Mouse (Mus musculus): ENCODE data around the gene Kcnab1. TPM values are rescaled to one million over a fixed set of nuclear protein-coding genes. Genes with fewer than 3 reads are reported as not detected.

Gene Kcnab1
- polyA plus RNA-seq, 1 experiment = 1.1 TPM

DNA sequence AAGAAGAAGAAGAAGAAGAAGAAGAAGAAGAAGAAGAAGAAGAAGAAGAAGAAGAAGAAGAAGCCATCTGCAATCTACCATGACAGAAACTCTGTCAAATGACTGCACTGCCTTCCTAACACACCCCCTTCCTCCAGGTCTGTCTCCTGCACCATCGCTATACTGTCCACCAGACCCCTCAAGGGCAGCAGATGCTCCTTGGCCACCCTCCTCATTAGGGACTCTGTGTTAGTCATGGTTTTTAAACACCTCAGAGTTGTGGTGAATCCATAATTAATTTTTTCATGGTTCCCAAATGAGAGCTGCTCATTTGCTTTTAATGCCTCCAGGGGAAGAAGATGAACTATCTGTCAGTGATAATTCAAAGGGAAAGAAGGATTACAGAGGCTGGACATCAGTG, 121.8 kb downstream of the Kcnab1 start:
- Histone ChIP-seq H3K4me3 (replicated peaks; ENCODE audit: extremely low read depth, low read depth, low read length) (no peak overlapping the region), H3K4me1 (ENCODE audit: control insufficient read depth, insufficient read depth, low read length) (no peaks in the 10 kb centered on the region)
- 83% methylated on average over 1 of the region's 1 CpGs for WGBS
- TF ChIP-seq CTCF (IDR thresholded peaks at IDR 0.05; ENCODE audit: insufficient read depth, low read length) (no peak), POLR2A (IDR thresholded peaks at IDR 0.05; ENCODE audit: borderline replicate concordance, extremely low read depth, low read depth, low read length) (no peak)
- no peak for DNase-seq

- TF ChIP-seq CTCF (IDR thresholded peaks at IDR 0.05; ENCODE audit: insufficient read depth, low read length) (no peak), POLR2A (IDR thresholded peaks at IDR 0.05; ENCODE audit: borderline replicate concordance, extremely low read depth, low read depth, low read length) (no peak)
- no peaks in the 10 kb centered on the region for H3K4me1 ChIP-seq (ENCODE audit: control insufficient read depth, insufficient read depth, low read length)
- H3K4me3 ChIP-seq (replicated peaks; ENCODE audit: extremely low read depth, low read depth, low read length) = no peak overlapping the region
- WGBS = 78% methylated on average over 11 of the region's 11 CpGs
- DNase-seq = no peak
These were observed 122.4 kb downstream of the Kcnab1 start for GRCm38 (mm10) chr3:65231419-65232090.

DNA sequence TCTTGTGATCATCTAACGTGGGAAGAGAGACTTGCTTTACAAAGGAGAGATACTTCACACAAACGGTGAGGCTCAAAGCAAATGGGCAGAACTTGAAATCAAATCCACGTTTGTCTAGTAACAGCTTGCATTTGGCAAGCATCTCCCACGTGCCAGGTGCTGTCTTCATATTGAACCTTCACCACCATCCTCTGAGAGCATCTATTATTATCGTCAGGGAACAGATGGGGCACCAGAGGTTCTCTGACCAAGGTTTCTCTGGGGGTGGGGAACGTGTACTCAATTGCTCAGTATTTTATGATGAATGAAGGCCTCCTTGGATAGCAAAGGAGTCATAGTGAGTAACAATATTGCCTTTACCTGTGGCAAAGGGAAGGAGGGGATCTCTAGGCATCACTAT, 139.8 kb downstream of the Kcnab1 start:
- WGBS = 60% methylated on average over 6 of the region's 6 CpGs
- Histone ChIP-seq H3K4me3 (replicated peaks; ENCODE audit: extremely low read depth, low read depth, low read length) (no peak overlapping the region), H3K4me1 (ENCODE audit: control insufficient read depth, insufficient read depth, low read length) (no peaks in the 10 kb centered on the region)
- TF ChIP-seq POLR2A (IDR thresholded peaks at IDR 0.05; ENCODE audit: borderline replicate concordance, extremely low read depth, low read depth, low read length) = no peak
- no peak for TF ChIP-seq CTCF (IDR thresholded peaks at IDR 0.05; ENCODE audit: insufficient read depth, low read length)
- no peak for DNase-seq

DNA sequence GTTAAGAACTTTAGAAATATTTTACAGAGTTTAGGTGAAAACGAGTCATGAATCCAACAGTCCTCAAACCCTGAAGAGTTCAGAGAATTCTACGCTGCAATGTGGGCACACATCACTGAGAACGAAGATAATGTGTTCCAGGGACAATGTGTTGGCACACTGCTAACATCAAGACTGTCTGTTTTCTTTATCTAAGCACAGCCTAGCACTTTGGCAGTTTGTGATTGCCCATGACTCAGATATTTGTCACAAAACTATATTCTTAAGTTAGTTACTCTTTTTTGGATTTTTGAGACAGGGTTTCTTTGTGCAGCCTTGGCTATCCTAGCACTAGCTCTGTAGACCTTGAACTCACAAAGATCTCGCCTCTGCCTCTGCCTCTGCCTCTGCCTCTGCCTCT, 151.3 kb downstream of the Kcnab1 start:
- Histone ChIP-seq H3K4me3 (replicated peaks; ENCODE audit: extremely low read depth, low read depth, low read length) (no peak overlapping the region), H3K4me1 (ENCODE audit: control insufficient read depth, insufficient read depth, low read length) (no peaks in the 10 kb centered on the region)
- TF ChIP-seq POLR2A (IDR thresholded peaks at IDR 0.05; ENCODE audit: borderline replicate concordance, extremely low read depth, low read depth, low read length) = no peak
- no peak for TF ChIP-seq CTCF (IDR thresholded peaks at IDR 0.05; ENCODE audit: insufficient read depth, low read length)
- WGBS = 80% methylated on average over 4 of the region's 4 CpGs
- DNase-seq = no peak

DNA sequence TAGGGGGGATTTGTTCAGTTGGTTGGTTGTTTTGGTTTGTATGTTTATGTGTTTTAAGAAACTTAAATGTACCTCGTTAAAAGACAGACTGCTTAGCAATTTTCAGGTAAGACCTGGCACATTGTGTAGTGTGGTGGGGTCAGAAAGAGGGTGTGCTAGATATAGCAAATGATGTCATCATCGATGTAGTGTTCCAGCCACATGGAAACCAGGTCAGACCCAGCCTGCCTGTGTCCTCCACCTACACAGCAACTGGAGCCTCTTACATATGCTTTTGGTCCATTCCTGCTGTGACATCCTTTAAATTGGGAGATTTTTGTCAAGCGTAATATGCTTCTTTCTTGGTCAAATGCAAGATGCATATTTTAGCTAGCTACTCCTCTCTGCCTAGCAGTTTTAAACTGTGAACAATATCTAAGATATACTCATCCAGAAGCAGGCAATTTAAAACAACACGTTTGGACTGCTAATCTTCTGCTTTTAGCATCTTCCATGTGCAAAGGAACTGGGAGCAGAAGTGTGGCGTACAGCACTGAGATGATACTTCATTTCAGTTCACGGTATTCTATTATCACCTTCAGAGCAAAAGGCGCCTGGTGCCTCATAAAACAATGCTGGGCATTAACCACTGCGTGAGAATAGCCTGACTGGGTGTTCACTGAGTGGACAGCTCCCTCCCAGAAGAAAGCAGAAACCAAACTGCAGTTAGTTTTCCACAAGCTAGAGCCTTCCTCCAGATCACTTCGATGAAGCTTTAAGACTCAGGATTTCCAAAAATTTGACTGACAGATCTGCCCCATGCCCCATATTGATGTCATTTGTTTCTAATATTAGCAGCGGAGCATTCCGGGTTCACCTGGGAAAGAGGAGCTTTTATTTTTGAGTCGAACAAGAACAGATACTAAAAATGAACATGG, 153.6 kb downstream of the Kcnab1 start:
- H3K4me3 ChIP-seq (replicated peaks; ENCODE audit: extremely low read depth, low read depth, low read length) = no peak overlapping the region
- WGBS = 77% methylated on average over 12 of the region's 12 CpGs
- TF ChIP-seq CTCF (IDR thresholded peaks at IDR 0.05; ENCODE audit: insufficient read depth, low read length) (no peak), POLR2A (IDR thresholded peaks at IDR 0.05; ENCODE audit: borderline replicate concordance, extremely low read depth, low read depth, low read length) (no peak)
- DNase-seq = no peak
- no peaks in the 10 kb centered on the region for H3K4me1 ChIP-seq (ENCODE audit: control insufficient read depth, insufficient read depth, low read length)

DNA sequence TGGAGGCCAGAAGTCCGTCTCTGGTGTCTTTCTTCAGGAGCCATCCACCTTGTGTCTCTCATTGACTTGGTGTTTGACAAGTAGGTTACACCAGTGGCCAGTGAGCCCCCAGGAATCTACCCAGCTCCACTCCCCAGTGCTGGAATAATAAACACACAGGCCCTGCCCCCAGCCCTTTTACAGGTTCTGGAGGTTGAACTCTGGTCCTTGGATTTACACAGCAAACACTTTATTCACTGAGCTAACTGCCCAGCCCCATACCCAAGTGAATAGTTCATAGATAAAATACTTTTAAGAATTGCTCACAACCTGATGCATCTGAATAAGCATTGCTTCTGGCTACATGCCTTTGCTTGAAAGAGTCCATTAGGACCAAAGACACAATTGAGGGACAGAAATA, 164.1 kb downstream of the Kcnab1 start:
- 67% methylated on average over 1 of the region's 1 CpGs for WGBS
- TF ChIP-seq POLR2A (IDR thresholded peaks at IDR 0.05; ENCODE audit: borderline replicate concordance, extremely low read depth, low read depth, low read length) = no peak
- TF ChIP-seq CTCF (IDR thresholded peaks at IDR 0.05; ENCODE audit: insufficient read depth, low read length) = no peak
- DNase-seq = no peak
- Histone ChIP-seq H3K4me1 (ENCODE audit: control insufficient read depth, insufficient read depth, low read length) (no peaks in the 10 kb centered on the region), H3K4me3 (replicated peaks; ENCODE audit: extremely low read depth, low read depth, low read length) (no peak overlapping the region)

- no peak for TF ChIP-seq POLR2A (IDR thresholded peaks at IDR 0.05; ENCODE audit: borderline replicate concordance, extremely low read depth, low read depth, low read length)
- no peak for TF ChIP-seq CTCF (IDR thresholded peaks at IDR 0.05; ENCODE audit: insufficient read depth, low read length)
- WGBS = 80% methylated on average over 10 of the region's 10 CpGs
These were observed 168.6 kb downstream of the Kcnab1 start for GRCm38 (mm10) chr3:65277777-65278176.

GRCm38 (mm10) chr3:65283366-65283765, 174.2 kb downstream of the Kcnab1 start:
- Histone ChIP-seq H3K4me3 (replicated peaks; ENCODE audit: extremely low read depth, low read depth, low read length) (no peak overlapping the region), H3K4me1 (ENCODE audit: control insufficient read depth, insufficient read depth, low read length) (no peaks in the 10 kb centered on the region)
- 84% methylated on average over 2 of the region's 2 CpGs for WGBS
- TF ChIP-seq CTCF (IDR thresholded peaks at IDR 0.05; ENCODE audit: insufficient read depth, low read length) = no peak
- TF ChIP-seq POLR2A (IDR thresholded peaks at IDR 0.05; ENCODE audit: borderline replicate concordance, extremely low read depth, low read depth, low read length) = no peak
- DNase-seq = no peak

More at GRCm38 (mm10) chr3:65277777-65278176, 168.6 kb downstream of the Kcnab1 start:
- DNase-seq = no peak
- H3K4me1 ChIP-seq (ENCODE audit: control insufficient read depth, insufficient read depth, low read length) = no peaks in the 10 kb centered on the region
- H3K4me3 ChIP-seq (replicated peaks; ENCODE audit: extremely low read depth, low read depth, low read length) = no peak overlapping the region

DNA sequence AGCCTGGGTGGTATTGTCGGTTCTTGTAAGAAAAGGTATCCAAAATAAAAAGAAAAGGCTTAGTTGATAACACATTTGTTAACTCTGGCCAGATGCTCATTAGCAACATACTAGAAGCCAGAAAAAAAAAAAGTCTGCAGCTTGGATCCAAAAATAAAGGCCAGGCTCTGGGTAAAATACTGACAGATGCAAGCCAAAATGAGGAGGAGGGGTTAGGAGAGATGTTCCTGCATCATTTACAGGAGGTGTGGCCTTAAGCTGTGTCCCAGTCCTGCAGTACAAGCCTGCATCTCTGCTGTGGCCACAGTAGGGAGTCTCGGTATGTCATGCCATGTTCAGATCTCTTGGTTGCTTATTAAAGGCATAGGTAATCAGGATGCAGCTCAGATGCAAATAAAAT, 179.8 kb downstream of the Kcnab1 start:
- Histone ChIP-seq H3K4me1 (ENCODE audit: control insufficient read depth, insufficient read depth, low read length) (no peaks in the 10 kb centered on the region), H3K4me3 (replicated peaks; ENCODE audit: extremely low read depth, low read depth, low read length) (no peak overlapping the region)
- WGBS = 82% methylated on average over 2 of the region's 2 CpGs
- DNase-seq = no peak
- no peak for TF ChIP-seq POLR2A (IDR thresholded peaks at IDR 0.05; ENCODE audit: borderline replicate concordance, extremely low read depth, low read depth, low read length)
- TF ChIP-seq CTCF (IDR thresholded peaks at IDR 0.05; ENCODE audit: insufficient read depth, low read length) = no peak

Data from lung, adult 2 months (tissue).